Mouse (Mus musculus): ENCODE results near the gene Smtn.

Smtn gene

DNA sequence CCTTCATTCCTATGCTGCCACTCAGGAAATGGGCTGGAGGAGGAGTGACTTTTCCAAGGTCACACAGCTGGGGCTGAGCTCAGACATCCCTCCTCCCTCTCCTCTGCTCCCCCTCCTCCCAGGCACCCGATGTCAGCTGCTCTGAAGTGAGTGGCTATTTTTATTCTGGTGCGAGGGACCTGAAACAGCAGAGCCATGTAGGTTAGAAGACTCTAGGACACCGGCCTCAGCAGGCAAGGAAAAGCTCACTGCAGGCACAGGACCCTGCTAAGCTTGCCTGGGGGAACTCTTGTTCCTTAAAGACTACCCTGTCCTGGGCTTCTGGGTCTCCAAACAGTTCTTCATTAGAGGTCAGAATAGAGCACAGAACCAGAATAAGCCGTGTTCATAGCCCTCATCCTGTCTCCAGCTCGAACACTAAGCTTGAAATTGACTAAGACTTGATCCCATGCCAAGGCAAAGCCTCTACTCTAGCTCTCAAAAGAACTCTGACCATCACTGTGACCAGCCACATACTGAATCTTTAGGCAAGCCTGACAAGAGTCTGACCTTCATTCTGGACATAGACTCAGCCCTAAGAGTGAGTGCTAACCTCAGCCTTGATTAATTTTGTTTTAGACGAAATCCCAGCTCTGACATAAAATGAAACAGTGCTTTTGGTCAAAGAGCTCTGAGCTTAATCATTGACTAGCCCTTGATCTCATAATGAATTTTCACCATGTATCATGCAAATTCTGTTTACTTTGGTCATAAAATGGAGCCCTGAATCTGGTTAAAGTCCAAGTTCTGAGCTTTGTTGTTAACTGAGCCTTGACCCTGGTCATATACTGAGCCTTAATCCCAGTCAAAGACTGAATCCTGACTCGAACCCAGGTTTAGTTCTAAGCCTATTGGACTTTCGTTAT, 31.0 kb downstream of the Smtn start:
- DNase-seq = no peak

DNA sequence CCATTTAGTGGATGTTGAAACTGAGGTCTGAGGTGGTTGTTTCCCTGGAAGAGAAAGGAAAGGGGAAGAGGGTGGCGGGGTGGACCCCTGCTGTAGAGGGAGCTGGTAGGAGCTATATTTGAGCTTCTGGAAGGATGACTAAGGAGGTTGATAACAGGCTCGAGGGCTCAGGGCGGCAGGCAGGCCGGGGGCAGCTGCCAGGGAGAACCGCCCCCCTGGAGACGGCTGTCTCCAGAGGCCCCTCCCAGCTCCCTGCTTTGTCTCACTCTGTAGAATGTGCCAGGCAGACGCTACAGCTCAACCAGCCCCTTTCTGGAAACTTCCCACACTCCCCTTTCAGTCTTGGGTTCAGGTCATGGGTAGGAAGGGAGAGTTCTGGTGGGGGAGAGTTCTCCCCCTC, 32.2 kb downstream of the Smtn start:
- no peak for DNase-seq

DNA sequence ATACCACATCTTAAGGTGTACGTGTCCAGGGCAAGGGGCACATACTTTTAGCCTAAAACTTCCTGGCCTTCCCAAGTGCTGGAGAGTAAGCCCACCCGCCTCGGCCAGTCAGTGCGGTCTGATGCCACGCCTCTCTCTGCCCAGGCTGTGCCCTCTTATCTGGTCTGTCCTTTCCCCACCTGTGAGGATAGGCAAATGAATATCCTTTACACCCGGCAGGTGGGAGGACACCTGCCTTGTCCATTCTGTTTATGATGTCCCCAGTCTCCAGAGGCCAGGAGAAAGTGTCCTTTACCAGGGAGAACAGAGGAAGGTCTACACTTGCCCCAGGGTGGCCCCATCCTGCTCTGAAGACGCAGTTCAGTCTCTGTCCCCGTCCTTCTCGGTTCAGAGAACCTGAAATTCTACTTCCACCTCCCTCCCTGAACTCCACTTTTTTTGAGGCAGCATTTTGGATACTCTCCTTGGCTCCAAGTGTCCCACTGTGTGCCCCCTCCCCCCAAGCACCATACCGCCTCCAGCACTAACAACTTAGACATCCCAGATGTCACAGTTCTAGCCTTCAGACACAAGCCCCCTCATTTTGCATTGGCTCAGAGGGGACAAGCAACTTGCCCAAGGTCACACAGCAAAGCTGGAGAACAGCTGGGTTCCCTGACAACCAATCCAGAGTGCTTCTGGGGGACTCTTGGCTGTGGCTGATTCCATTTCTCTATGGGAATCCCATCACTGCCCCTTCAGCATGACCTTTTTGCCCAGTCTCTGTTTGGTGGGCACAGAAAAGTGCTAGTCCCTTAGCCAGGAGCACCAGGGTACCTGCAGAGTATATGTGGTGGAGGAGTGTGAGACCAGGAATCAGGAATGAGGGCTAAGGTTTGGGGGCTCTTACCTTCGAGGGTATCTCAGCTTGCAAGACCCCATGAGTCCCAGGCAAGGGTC, 36.4 kb downstream of the Smtn start:
- DNase-seq = no peak

DNA sequence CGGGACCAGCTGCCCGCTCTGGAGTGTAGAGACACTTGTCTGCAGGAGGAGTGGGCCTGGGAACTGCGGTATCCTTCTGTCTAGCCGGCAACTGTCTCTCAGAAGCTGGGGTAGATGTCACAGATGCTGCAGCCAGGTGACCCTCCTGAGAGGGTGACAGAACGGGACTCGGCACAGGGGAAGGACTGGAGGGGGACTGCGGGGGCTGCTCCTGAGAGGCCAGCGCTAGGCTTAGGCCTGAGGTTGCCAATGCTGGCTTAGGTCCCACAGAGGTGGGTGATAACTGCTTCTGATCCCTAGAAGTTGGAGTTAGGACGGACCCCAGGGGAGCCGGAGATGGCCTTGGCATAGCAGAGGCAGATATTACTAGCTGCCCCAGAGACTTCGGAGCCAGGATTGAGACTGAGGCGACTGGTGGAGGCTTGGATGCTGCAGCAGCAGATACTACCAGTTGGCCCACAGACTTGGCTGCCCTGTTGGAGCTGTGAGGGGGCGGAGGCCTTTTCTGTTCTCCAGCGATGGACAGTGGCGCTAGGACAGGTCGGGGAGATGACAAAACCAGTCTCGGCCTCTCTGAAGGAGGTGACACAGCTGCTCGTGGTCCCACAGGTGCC, 37.8 kb downstream of the Smtn start:
- DNase-seq = no peak

DNA sequence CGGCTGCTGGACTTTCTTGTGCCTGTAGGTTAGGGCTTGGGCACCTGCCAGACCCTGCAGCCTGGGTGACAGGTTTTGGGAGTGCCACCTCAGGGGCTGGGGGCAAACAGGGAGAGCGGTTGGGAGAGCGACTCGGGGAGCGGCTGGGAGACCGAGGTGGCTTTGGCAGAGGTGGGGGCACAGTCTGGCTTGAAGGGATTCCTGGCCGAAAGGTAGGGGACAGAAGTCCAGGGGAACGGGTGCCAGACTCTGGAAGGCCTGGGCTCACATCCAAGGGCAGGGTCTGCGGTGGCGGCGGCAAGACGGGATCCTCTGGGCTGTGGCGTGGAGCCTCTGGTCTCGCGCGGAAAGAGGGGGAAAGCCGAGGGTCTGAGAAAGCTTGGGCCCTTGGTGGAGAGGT, 38.4 kb downstream of the Smtn start:
- no peak for DNase-seq

DNA sequence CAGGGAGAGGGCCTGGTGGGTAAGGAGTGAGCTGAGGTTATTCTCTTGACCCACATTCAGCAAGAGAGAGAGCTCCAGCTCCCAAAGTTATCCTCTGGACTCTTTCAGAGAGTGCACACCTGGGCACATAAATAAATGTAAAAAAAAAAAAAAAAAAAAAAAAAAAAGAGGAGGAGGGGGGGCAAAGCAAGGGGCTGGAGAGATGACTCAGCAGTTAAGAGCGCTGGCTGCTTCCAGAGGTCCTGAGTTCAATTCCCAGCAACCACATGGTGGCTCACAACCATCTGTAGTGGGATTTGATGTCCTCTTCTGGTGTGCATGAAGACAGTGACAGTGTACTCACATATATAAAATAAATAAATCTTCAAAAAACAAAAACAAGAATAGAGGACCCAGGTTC, 43.1 kb downstream of the Smtn start:
- DNase-seq = no peak

DNA sequence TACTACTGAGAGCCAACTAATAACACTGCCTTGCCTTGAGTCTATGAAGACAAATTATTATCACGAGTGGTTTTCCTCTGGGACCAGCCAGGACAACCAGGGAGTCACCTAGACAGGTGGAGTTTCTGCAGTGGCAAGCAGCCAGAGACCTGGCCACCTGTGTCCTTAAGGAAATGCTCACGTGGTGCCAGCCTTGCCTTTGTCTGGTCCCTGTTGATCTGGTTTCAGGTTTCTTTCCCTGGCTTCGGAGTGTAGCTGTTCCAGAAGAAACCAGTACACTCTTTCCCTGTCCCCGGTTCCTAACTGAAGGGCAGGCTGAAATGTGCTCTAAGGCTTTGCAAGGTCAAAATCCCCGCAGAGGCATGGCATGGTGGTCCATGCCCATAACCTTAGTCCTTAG, 43.7 kb downstream of the Smtn start:
- DNase-seq = peak; percentile 66

DNA sequence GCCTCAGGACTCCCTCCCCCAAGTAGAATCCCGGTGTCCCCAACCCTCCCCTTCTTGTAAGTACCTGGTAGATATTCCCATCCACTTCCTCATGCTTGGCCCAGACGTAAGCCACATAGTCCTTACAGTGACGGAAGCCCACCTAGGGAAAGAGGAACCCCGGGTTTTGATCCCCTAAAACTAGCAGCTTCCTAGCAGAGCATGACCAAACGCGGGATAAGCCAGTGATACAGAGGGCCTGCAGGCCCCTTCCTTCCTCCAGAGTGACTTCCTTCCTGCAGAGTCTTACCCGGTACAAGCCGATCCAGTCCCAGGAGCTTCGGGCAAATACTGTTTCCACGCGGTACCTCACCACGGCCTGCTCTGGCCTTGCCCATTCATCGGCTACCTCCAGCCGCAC, 44.9 kb downstream of the Smtn start:
- no peak for DNase-seq

DNA sequence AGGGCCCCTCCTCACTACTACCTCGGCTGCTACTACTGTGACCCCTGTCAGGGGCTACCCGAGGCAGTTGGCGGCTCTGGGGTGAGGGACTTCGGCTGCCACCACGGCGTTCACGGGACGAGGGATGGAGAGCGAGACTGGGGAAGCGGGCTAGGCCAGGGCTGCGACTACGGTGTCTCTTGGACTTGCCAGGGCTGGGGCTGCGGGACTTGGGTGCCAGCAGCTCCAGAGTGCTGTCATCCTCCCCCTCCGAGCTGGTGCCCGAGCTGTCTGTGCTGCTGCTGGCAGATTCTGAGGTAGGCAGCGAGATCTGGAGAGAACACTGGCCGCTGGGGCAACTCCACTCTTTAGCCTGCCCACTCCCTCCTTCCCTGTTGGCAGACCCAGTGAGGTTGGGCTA, 45.6 kb downstream of the Smtn start:
- no peak for DNase-seq

DNA sequence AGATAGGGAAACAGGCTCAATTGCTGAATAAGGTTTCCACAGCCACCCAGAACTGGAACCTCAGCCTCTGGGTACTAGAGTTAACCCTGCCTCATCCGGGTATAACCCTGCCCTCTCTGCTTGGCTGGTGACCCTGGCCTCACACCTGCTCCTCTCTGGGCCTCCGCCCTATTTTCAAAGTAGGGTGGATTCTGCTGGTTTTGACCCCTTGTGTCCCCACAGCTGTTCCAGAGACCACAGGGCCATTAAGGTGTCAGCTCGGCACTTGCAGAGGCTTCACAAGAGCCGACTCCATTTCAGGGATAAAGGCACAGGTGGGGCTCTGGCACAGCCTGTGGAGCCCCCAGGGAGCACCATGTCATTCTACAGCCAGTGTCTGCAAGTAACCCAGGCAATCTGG, 47.7 kb downstream of the Smtn start:
- DNase-seq = no peak

DNA sequence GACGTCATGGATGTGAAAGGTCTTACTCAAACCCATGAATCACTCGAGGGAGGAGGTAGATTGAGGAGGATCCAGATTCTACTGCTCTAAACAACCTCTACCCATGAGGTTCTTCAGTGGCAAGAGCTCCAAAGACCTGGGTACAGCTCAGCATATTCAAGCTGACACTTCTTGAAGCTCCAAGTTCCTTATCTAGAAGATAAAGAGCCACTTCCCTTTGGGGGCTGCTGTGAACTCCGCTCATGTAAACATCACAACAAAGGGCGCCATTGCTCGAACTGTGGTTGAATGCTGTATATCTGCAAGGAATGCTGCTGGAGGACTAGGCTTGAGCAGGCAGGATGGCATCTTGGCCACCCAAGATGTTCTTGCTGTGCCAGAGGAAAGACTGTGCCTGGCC, 51.4 kb downstream of the Smtn start:
- DNase-seq = no peak

DNA sequence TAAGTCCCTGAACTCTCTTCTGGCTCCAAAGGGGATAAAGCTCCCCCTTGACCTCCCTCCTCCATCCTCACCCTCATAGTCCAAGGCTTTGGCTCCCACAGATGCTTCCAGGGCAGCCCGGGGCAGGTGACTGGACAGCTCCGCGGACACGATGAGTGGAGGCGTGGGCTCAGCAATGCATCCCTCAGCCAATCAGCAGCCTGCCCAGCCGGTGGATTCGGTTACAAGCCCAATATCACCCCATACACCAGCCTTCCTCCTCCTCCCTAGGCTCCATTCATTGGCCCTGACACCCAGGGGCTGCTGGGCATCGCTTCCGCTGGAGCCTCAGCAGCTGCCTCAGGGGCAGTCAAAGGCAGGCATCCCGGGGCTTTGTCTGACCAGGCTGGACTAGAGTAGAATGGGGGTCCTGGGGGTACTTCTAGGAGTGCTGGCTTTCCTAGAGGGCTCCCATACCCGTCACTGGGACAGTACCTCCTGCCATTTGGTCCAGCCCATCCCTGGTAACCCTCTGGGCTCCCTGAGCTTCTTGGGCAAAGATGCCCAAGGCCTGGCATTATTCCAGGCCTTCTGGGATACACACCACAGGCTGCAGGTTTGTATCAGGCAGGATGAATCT, 52.4 kb downstream of the Smtn start, which contains the start of gene Pla2g3:
Gene Pla2g3, plus strand, starts transcription at position 333 of the 619 bp plus-strand sequence.
- no peak for DNase-seq

DNA sequence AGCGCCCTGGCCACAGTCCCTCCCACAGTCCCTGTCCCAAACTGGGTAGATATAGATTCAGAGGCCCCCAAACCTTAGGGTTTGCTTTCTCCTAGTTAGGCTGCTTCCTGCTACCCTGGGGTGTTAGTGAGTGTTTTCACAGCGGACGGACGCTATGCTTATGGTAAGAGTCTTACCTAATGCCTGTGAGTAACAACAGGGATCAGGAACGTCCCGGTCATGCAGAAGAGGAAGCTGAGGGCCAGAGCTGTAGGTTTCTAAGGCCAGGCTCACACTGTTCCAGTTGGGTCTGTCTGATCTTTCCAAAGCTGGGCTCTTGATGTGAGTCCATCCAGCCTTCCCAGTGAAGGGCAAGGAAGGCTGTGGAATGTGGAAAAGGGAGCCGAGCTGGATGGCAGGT, 54.1 kb downstream of the Smtn start:
- no peak for DNase-seq

DNA sequence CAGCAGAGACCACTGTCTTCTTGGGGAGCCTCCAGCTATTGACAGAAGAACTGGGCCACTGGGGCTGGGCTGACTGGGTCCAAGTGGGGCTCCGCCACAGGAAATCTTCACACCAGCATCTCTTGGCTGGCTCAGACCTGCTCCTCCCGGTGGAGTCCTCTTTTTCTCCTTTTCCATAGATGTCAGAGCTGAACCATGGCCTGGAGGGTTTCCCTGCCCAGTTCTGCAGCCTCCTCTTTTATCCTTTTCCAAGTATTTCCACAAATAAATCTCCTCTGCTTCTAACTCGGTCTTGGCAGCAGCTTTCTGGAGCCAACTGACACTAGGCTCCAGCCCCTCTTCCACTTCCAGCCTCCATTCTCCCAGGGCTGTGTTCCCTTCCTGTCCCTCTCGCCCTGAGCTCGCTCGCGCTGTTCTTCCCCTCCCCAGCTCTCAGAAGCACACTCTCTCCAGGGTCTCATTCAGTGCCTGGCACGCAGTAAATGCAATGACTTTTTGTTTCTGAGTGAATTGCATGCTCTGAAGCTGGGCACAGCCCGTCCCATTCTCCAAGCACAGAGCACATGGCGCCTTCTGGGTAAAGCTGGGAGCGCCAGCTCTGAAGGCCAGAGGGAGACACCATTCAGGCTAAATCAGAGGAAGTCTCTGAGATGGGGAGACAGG, 56.3 kb downstream of the Smtn start:
- no peak for DNase-seq

DNA sequence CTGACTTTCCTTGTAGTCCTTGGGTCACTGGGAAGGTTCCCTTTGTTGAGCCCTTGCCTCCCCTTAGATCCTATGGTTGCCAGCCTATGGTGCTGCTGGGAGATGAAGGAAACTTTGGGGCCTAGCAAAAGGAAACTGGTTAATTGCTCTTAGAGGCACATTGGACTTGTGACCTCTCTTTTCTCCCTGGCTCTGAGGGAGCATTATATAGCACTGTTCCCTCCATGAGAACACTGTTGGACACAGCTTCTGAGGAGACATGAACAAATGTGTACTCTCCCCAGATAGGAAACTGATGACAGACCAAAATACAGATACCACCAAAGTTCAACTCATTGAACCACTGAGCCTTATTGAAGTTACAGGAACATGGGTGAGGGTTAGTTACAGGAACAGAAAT, 64.9 kb downstream of the Smtn start:
- DNase-seq = no peak

DNA sequence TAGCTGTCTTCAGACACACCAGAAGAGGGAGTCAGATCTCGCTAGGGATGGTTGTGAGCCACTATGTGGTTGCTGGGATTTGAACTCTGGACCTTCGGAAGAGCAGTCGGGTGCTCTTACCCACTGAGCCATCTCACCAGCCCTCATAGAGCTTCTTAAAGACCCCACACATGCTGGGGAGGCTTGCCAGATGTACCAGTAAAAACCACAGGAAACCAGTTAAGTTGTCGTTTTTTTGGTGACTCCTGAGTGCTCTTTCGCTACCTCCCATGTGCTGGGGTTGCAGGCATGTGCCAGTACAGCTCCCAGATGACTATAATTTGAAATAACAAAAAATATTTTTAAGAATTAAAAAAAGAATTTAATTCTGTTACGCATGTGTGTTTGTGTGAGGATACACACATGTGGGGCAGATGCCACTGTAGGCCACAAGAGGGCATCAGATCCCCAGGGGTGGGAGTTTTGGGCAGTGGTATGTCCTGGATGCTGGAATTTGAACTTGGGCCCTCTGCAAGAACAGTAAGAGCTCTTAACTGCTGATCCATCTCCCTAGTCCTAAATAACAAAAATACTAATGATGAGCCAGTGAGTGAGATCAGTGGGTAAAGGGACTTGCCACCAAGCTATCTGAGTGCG, 65.8 kb downstream of the Smtn start:
- peak; percentile 29 for DNase-seq

DNA sequence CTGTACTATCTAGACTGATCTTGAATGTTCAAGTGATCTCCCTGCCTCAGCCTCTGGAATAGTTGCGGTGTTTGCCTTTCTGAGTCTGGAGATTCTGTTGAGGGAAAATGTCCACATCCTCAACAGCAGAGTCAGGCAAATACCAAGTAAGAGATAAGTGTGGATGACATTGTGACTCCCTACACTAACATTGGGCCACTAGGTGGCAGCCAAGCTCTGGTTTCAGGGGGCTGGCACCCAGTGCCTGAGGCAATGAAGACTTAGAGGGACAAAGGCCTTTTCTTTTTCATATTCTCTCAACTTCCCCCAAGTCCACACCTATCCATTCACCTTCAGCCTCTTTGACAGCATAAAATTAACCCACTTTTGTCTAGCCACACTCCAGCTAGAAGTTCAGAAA, 67.9 kb downstream of the Smtn start:
- DNase-seq = peak; percentile 91

DNA sequence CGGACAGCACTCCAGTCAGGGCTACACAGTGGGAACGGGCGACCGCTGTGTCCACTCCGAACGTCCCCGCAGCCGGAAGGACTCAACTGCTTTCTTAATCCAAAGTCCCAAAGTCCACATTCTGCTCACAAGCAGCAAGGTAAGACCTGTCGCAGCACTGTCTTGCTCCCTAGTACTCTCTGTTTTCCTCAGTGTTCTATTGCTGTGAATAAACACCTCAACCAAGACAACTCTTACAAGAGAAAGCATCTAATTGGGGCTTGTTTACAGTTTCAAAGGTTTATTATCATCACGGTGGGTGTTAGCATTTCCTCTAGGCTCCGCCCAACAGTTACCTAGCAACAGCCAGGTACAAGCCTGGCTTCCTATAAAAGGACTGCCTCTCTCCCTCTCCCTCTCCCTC, 69.0 kb downstream of the Smtn start:
- DNase-seq = no peak

Measured in lung, postnatal 36 days (tissue).